Mouse (Mus musculus): ENCODE measurements around the gene Gm21117. TPM values are rescaled to one million over a fixed set of nuclear protein-coding genes. Genes with fewer than 3 reads are reported as not detected.
"Not testable (repeated sequence)": the region's sequence is repeated elsewhere in the genome, so short reads cannot be mapped to it uniquely, and the experiment has no call there.

Gm21117 gene
- not detected in 2 replicates for polyA plus RNA-seq (2012; rRNA removed)

DNA sequence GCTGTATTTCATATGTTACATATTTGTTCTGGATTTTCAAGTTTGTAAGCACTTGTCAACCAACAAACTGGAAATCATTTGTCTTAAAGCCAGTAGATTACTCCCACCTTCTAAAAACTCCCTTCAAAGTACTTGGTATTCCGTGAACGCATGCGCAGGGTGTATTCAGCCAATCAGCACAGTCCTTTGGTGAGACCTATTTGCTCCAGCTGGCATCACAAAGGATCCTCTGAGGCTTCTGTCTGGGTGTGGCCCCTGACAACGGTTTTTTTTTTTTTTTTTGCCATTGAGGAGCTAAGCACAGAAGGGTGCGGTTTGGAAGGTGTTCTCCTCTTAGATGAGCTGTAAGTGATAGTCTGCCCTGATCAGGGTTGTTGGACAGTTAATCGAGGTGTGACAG, at the start of gene Gm21117:
Gene Gm21117 (plus strand): TSS at position 301 of the 400 bp plus-strand sequence.
- not testable (repeated sequence) for H3K4me1 ChIP-seq (ENCODE audit: control insufficient read depth, insufficient read depth, low read length); H3K27ac ChIP-seq (ENCODE audit: insufficient read depth, low read length); H3K4me3 ChIP-seq (ENCODE audit: insufficient read depth, low read length)
